Comparison of ENCODE assay signal across 17 mouse cellular contexts in genomic region chr5:100334686-100335085, GRCm38 (mm10).
"Had no signal": no experiment of that assay in that cellular context is flagged by ENCODE, and none has a peak within 500 bp of the region (broad histone marks: within the 10 kb centered on the region; RNA-seq: fewer than 3 reads in every experiment).

No protein-coding gene starts in this region.

- H3K4me3 ChIP-seq: megakaryocyte, embryonic 14.5 days; midbrain, embryonic 13.5 days; midbrain, embryonic 15.5 days; neural tube, embryonic 12.5 days had no signal

- H3K4me2 ChIP-seq: lung, embryonic 14.5 days; midbrain, embryonic 11.5 days; midbrain, embryonic 13.5 days; midbrain, embryonic 15.5 days; neural tube, embryonic 12.5 days had no signal

- H3K9ac ChIP-seq: lung, embryonic 14.5 days; midbrain, embryonic 13.5 days; midbrain, embryonic 15.5 days; neural tube, embryonic 12.5 days had no signal

- ATAC-seq: midbrain, embryonic 13.5 days; midbrain, embryonic 15.5 days had no signal

- DNase-seq: lung, adult 18-20 months; lung, embryonic 14.5 days; lung, postnatal 10 days; lung, postnatal 4 days; retina, postnatal 1 day; right cerebral cortex, adult 18-20 months; right cerebral cortex, postnatal 25 days; right cerebral cortex, postnatal 4 days; spleen, adult 18-20 months; thymus, adult 18-20 months; thymus, postnatal 14 days; thymus, postnatal 36 days had no signal

- H3K9me3 ChIP-seq: megakaryocyte, embryonic 14.5 days; midbrain, embryonic 13.5 days; midbrain, embryonic 15.5 days; neural tube, embryonic 12.5 days had no signal

- H3K36me3 ChIP-seq: midbrain, embryonic 13.5 days; midbrain, embryonic 15.5 days; neural tube, embryonic 12.5 days had no signal

- H3K27ac ChIP-seq: midbrain, embryonic 13.5 days; midbrain, embryonic 15.5 days; neural tube, embryonic 12.5 days had no signal

- H3K27me3 ChIP-seq: midbrain, embryonic 13.5 days; midbrain, embryonic 15.5 days; neural tube, embryonic 12.5 days had no signal
